Mouse (Mus musculus) cortical plate, adult 2 months (tissue): ENCODE measurements around the gene Robo2. TPM values are rescaled to one million over a fixed set of nuclear protein-coding genes. Genes with fewer than 3 reads are reported as not detected.

Experiments used
- H3K27ac ChIP-seq: fragments of 200-500 bp; 2 replicates; pipeline ENCODE4 v1.5.1; 2012; ENCODE audit warnings: low read length, control low read depth, inconsistent platforms; ENCODE audit not compliant: insufficient read depth
- H3K4me1 ChIP-seq: fragments of 200-500 bp; 2 replicates; pipeline ENCODE4 v1.6.1; 2011; ENCODE audit warnings: low read length; ENCODE audit not compliant: control insufficient read depth, insufficient read depth
- H3K4me3 ChIP-seq: fragments of 200-500 bp; 2 replicates; pipeline ENCODE4 v1.5.1; 2011; ENCODE audit warnings: mild to moderate bottlenecking, low read length, control low read depth; ENCODE audit not compliant: insufficient read depth
- CTCF ChIP-seq: fragments of 200-500 bp; IDR thresholded peaks from 2 replicates; pipeline ENCODE4 v1.5.1; 2011; ENCODE audit warnings: mild to moderate bottlenecking, control low read depth, low read length; ENCODE audit not compliant: insufficient read depth; ENCODE audit errors: extremely low read depth
- POLR2A ChIP-seq: fragments of 200-500 bp; IDR thresholded peaks from 2 replicates; pipeline ENCODE4 v1.6.1; 2011; ENCODE audit warnings: mild to moderate bottlenecking, low read length, control low read depth; ENCODE audit not compliant: insufficient read depth; ENCODE audit errors: extremely low read depth
- polyA plus RNA-seq: library from polyadenylated mRNA; depleted of rRNA; stranded (reverse); fragments of >200 nt; gene quantifications from 2 replicates; pipeline ENCODE4 v1.2.3, GENCODE M21; 2012

The Robo2 gene
- polyA plus RNA-seq, 1 experiment = 54.2 TPM

DNA sequence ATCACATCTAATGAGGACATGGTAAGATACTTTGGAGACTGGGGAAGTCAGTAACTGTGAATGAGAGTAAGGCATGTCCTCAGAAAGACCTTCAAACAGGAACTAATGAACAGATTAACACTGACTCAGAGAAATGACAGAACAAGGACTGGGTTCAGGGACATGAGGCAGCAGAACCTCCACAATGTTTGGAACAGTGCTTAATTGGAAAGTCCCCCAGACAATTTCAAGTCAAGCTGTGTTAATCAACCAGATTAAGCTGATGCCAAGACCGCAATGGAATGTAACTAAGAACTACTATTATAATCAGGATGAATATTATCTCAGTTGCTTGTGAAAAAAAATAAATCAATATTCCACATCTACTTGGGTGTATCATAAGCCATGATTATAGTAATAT, 137.0 kb downstream of the Robo2 start:
- no peak overlapping the region for H3K27ac ChIP-seq
- TF ChIP-seq CTCF (no peak), POLR2A (no peak)
- no peak overlapping the region for H3K4me3 ChIP-seq
- no peaks in the 10 kb centered on the region for H3K4me1 ChIP-seq

DNA sequence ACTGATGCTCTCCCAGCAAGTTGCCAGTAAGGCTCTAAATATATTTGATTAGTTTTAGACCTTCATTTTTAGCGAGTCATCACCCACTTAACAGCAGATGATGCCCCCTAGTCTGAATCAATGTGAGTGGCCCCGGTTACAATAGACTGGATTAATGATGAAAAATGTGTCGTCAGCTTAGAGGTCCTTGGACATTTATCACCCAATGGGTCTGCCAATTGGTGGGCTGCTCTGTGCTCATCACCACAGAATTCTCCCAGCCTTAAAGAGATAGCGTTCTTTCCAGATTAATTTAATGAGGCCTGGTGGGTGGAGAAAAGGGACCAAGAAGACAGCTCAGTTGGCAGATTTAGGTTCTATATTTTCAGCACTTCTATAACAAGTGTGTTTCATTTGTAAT, 138.6 kb downstream of the Robo2 start:
- no peak overlapping the region for H3K27ac ChIP-seq
- no peak overlapping the region for H3K4me3 ChIP-seq
- H3K4me1 ChIP-seq = no peaks in the 10 kb centered on the region
- TF ChIP-seq POLR2A (no peak), CTCF (no peak)

DNA sequence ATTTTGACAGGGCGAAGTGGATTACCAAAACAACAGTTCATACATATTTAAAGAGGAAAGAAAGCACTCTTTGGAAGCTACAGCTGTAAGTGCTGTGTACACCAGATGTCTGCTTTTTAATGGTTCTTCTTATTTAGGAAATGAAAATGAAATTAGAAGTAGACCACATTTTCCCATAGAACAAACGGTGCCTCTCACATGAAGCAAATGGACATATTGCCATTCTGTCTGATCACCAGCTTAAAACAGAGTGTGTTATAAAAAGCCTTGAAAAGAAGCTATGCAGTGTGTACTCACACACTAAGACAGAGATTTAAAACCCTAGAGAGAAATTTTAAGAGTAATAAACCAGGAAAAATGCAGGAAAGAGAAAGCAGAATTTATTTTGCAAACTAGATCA, 153.4 kb downstream of the Robo2 start:
- TF ChIP-seq CTCF = no peak
- Histone ChIP-seq H3K4me3 (no peak overlapping the region), H3K4me1 (no peaks in the 10 kb centered on the region), H3K27ac (no peak overlapping the region)

DNA sequence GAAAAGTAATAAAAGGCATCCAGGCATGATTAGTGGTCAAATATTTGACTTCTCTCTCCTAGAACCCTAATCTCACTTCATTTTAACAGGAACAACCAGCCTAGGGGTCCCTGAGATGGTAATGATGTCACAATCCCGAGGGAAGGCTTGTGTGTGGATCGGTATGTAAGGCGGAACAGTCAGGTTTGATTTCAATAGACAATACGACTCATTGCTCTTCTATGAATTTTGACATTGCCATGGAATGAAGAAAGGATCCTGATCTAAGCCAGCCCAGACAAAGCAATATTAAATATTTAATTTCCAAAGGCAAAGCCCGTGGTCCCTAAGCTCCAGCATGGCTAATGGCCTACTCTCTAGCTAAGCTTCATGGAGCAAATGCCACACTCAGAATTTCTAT, 167.2 kb downstream of the Robo2 start:
- Histone ChIP-seq H3K4me1 (no peaks in the 10 kb centered on the region), H3K27ac (no peak overlapping the region)
- TF ChIP-seq CTCF (no peak), POLR2A (no peak)

DNA sequence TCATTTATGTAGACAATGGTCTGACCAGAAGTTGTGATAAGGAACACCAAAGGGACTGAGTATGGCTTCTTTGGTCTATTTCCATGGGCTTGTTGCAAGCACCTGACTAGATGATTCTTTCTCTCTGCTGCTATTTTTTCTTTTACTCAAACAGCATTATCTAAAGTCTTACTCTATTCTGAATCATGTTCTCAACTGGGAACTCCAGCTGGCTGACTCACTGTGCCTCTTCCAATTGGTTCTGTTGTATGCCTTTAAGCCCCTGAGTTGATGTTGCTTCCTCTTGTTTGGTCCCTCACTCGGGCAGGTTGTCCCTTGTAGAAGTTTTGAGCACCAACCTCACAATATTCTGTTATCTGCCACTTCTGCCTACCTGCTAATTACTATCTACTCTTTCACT, 170.1 kb downstream of the Robo2 start:
- no peak overlapping the region for H3K27ac ChIP-seq
- H3K4me3 ChIP-seq = no peak overlapping the region
- H3K4me1 ChIP-seq = no peaks in the 10 kb centered on the region
- TF ChIP-seq POLR2A (no peak), CTCF (no peak)

More for the DNA sequence above, 167.2 kb downstream of the Robo2 start:
- no peak overlapping the region for H3K4me3 ChIP-seq

DNA sequence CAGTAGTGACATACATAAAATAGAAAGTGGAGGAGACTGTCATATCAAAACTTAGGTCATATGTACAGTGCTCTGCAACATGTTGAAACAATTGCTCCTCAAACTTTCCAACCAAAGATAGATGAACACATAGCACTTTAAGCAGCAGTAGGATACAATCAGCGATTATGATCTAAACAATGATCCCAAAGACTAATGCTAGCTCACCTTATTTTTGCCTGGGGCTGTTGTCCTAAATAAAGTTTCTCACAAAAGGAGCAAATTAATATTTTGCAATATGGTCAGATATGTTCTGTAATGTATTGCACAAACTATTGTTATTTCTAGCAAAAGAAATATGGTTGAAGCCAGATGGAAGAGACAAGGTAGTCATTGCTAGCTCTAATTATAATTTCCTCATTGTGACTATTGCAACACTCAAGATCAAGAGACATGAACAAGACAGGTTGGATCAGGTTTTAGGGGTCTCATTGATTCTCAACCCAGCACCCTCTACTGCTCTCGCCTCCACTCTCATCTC, 174.2 kb downstream of the Robo2 start:
- Histone ChIP-seq H3K27ac (no peak overlapping the region), H3K4me1 (peaks cover 4% of the 10 kb centered on the region; the same call in 1 of the 2 replicates), H3K4me3 (no peak overlapping the region)
- TF ChIP-seq POLR2A = no peak
- TF ChIP-seq CTCF = no peak

DNA sequence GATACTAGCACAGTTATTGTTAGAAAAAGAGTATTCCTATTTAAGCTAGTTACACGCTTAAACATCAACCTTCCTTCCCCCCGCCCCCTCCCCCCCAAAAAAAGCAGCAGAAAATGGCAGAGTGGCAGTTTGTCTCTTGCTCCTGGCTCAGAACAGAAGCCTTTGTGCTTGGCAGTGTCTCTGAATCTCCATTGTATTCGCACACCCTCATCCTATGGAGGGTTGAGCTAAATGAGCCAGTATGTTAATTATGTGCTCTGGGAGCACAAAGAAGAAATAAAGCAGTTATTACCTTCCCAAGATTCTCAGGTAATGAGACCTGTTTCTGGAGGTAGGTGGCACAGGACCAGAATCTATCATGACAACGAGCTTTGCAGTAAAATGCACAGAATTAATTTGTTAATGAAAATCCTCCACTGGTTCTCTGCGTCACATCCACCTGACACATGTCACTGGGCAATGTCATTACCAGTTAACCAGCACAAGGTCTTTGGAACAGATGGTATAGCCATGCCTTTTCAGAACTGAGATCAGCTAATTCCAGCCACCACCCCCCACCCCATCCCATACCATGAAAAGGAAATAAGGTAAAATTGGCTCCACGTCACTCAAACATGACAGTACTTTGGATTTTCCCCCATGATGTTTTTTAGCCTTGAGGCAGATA, 177.1 kb downstream of the Robo2 start:
- TF ChIP-seq CTCF = no peak
- TF ChIP-seq POLR2A = no peak
- no peak overlapping the region for H3K27ac ChIP-seq
- no peak overlapping the region for H3K4me3 ChIP-seq
- peaks cover 4% of the 10 kb centered on the region; the same call in 1 of the 2 replicates for H3K4me1 ChIP-seq

DNA sequence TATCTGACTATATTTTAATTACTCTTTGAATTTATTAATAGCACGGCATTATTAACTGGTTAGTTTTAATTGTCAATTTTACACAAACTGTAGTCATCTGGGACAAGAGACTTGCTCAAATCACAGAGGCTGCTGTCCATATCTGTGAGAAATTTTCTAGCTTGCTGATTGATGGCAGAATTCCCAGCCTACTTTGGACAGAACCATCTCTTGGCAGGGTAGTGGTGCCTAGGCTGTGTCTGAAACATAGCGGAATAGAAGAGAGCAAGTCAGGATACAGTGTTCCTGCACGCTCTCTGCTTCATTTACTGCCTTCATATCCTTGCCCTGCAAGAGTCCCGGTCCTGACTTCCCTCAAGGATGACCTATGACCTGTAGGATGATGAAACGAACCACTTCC, 178.0 kb downstream of the Robo2 start:
- TF ChIP-seq CTCF (no peak), POLR2A (no peak)
- H3K27ac ChIP-seq = no peak overlapping the region
- H3K4me3 ChIP-seq = no peak overlapping the region
- peaks cover 4% of the 10 kb centered on the region; the same call in 1 of the 2 replicates for H3K4me1 ChIP-seq

DNA sequence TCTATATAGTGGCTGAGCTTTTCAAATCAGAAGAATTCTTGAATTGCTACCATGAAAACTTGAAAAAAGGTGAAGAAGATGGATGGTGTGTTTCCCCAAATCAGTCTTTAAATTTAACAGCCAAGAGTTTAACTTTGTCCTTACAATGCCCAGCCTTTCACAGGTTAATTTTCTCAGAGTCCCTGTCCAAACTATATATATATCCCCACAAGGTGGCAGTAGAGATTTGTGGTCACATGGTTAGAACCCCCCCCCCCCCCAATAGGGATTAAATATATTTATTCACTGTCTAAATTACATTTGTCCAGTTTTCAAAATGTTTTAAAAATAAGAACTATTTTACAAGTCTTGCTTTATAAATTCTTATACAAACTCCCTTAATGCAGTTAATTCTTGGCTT, 184.3 kb downstream of the Robo2 start:
- Histone ChIP-seq H3K4me3 (no peak overlapping the region), H3K27ac (no peak overlapping the region), H3K4me1 (no peaks in the 10 kb centered on the region)
- TF ChIP-seq POLR2A (no peak), CTCF (no peak)
